Mouse (Mus musculus): Measurements from ENCODE around the gene Zcchc7. TPM values are rescaled to one million over a fixed set of nuclear protein-coding genes. Genes with fewer than 3 reads are reported as not detected.

Gene Zcchc7
- polyA plus RNA-seq, 1 experiment = 41.8 TPM

DNA sequence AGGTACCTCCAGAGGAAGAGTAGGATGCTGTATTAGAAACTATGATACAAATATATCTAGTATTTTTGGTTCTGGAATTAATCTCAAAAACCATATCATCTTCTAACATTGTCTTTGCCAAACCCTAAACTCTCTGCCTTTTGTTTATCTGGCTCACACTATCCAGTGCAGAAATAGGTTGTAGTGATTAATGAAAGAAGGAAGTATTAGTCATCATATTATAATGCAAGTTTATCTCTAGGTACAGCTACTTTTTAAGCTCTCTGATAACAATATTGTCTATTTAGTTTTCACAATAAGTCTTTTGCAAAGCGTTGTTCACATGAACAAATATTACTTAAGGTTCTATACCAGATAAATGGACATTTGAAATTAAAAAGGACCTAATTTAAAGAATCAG, 57.2 kb downstream of the Zcchc7 start:
- TF ChIP-seq POLR2A (IDR thresholded peaks at IDR 0.05; ENCODE audit: insufficient read depth, low read length) = no peak
- no peak for TF ChIP-seq EP300 (IDR thresholded peaks at IDR 0.05; ENCODE audit: insufficient read depth, low read depth, low read length)
- no peak for TF ChIP-seq CTCF (IDR thresholded peaks at IDR 0.05; ENCODE audit: low read depth, low read length)
- no peaks in the 10 kb centered on the region for H3K27me3 ChIP-seq (ENCODE audit: control insufficient read depth, insufficient read depth, low read length, poor library complexity, severe bottlenecking)
- no peak overlapping the region for H3K27ac ChIP-seq (ENCODE audit: insufficient read depth, low read length)
- no peaks in the 10 kb centered on the region for H3K36me3 ChIP-seq (ENCODE audit: control insufficient read depth, insufficient read depth, low read length, poor library complexity, severe bottlenecking)
- H3K9ac ChIP-seq (ENCODE audit: low read depth, poor library complexity, severe bottlenecking) = no peak overlapping the region
- H3K4me3 ChIP-seq (ENCODE audit: low read depth, low read length) = no peak overlapping the region
- no peaks in the 10 kb centered on the region for H3K9me3 ChIP-seq (replicated peaks; ENCODE audit: control insufficient read depth, insufficient read depth, low read length, poor library complexity, severe bottlenecking)
- no peaks in the 10 kb centered on the region for H3K4me1 ChIP-seq (ENCODE audit: control insufficient read depth, insufficient read depth, low read length)

DNA sequence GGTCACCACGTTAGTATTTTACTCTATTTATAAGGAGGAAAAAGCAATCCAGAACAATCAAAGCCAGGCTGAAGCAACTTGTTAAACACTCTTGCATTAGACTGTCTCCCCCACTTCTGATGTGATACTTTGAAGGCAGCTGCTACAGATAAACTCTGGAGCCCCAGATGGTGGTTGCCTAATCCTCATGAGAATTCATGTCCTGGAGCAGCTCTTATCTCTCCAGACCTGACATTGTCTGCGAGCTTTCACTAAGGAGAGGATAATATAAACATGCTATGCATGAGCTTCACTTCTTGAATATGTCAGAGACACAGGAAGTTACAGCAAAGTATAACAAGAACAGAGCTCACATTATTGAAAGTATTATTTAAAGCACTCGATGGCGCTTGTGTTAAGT, 58.1 kb downstream of the Zcchc7 start:
- TF ChIP-seq CTCF (IDR thresholded peaks at IDR 0.05; ENCODE audit: low read depth, low read length) = no peak
- TF ChIP-seq POLR2A (IDR thresholded peaks at IDR 0.05; ENCODE audit: insufficient read depth, low read length) = no peak
- TF ChIP-seq EP300 (IDR thresholded peaks at IDR 0.05; ENCODE audit: insufficient read depth, low read depth, low read length) = no peak
- Histone ChIP-seq H3K4me3 (ENCODE audit: low read depth, low read length) (no peak overlapping the region), H3K27ac (ENCODE audit: insufficient read depth, low read length) (no peak overlapping the region), H3K9ac (ENCODE audit: low read depth, poor library complexity, severe bottlenecking) (no peak overlapping the region), H3K9me3 (replicated peaks; ENCODE audit: control insufficient read depth, insufficient read depth, low read length, poor library complexity, severe bottlenecking) (no peaks in the 10 kb centered on the region), H3K36me3 (ENCODE audit: control insufficient read depth, insufficient read depth, low read length, poor library complexity, severe bottlenecking) (no peaks in the 10 kb centered on the region), H3K27me3 (ENCODE audit: control insufficient read depth, insufficient read depth, low read length, poor library complexity, severe bottlenecking) (no peaks in the 10 kb centered on the region), H3K4me1 (ENCODE audit: control insufficient read depth, insufficient read depth, low read length) (no peaks in the 10 kb centered on the region)

DNA sequence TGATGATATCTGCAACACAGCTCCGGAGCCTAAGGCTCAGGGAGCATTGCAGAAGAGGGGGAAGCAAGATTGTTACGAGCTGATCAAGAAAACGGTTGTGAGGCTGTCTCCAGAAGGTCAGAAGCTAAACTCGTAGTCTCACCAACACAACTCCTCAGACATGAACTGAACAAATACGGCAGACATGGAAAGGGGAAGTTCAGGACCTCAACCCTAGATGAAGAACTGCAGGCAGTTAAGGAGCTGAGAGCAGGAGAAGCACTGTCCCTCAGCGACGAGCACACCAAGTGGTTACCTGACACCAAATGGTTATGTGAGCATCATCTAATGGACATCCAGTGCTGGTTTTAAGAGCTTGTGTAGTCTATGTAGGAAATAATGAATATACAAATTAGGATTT, 60.9 kb downstream of the Zcchc7 start:
- H3K4me1 ChIP-seq (ENCODE audit: control insufficient read depth, insufficient read depth, low read length) = no peaks in the 10 kb centered on the region
- no peaks in the 10 kb centered on the region for H3K36me3 ChIP-seq (ENCODE audit: control insufficient read depth, insufficient read depth, low read length, poor library complexity, severe bottlenecking)
- TF ChIP-seq EP300 (IDR thresholded peaks at IDR 0.05; ENCODE audit: insufficient read depth, low read depth, low read length) (no peak), CTCF (IDR thresholded peaks at IDR 0.05; ENCODE audit: low read depth, low read length) (no peak), POLR2A (IDR thresholded peaks at IDR 0.05; ENCODE audit: insufficient read depth, low read length) (no peak)
- no peaks in the 10 kb centered on the region for H3K27me3 ChIP-seq (ENCODE audit: control insufficient read depth, insufficient read depth, low read length, poor library complexity, severe bottlenecking)
- H3K9me3 ChIP-seq (replicated peaks; ENCODE audit: control insufficient read depth, insufficient read depth, low read length, poor library complexity, severe bottlenecking) = no peaks in the 10 kb centered on the region
- no peak overlapping the region for H3K27ac ChIP-seq (ENCODE audit: insufficient read depth, low read length)
- no peak overlapping the region for H3K9ac ChIP-seq (ENCODE audit: low read depth, poor library complexity, severe bottlenecking)
- H3K4me3 ChIP-seq (ENCODE audit: low read depth, low read length) = no peak overlapping the region

GRCm38 (mm10) chr4:44830609-44831008, 74.9 kb downstream of the Zcchc7 start:
- Histone ChIP-seq H3K4me1 (ENCODE audit: control insufficient read depth, insufficient read depth, low read length) (no peaks in the 10 kb centered on the region), H3K9me3 (replicated peaks; ENCODE audit: control insufficient read depth, insufficient read depth, low read length, poor library complexity, severe bottlenecking) (no peaks in the 10 kb centered on the region), H3K27me3 (ENCODE audit: control insufficient read depth, insufficient read depth, low read length, poor library complexity, severe bottlenecking) (no peaks in the 10 kb centered on the region), H3K9ac (ENCODE audit: low read depth, poor library complexity, severe bottlenecking) (no peak overlapping the region), H3K27ac (ENCODE audit: insufficient read depth, low read length) (no peak overlapping the region), H3K36me3 (ENCODE audit: control insufficient read depth, insufficient read depth, low read length, poor library complexity, severe bottlenecking) (no peaks in the 10 kb centered on the region), H3K4me3 (ENCODE audit: low read depth, low read length) (no peak overlapping the region)
- TF ChIP-seq EP300 (IDR thresholded peaks at IDR 0.05; ENCODE audit: insufficient read depth, low read depth, low read length) (no peak), CTCF (IDR thresholded peaks at IDR 0.05; ENCODE audit: low read depth, low read length) (no peak), POLR2A (IDR thresholded peaks at IDR 0.05; ENCODE audit: insufficient read depth, low read length) (no peak)

GRCm38 (mm10) chr4:44851835-44852251, 96.2 kb downstream of the Zcchc7 start:
- Histone ChIP-seq H3K9ac (ENCODE audit: low read depth, poor library complexity, severe bottlenecking) (no peak overlapping the region), H3K4me1 (ENCODE audit: control insufficient read depth, insufficient read depth, low read length) (peaks cover 2% of the 10 kb centered on the region), H3K27me3 (ENCODE audit: control insufficient read depth, insufficient read depth, low read length, poor library complexity, severe bottlenecking) (no peaks in the 10 kb centered on the region), H3K27ac (ENCODE audit: insufficient read depth, low read length) (no peak overlapping the region; the same call in 1 of the 2 replicates), H3K36me3 (ENCODE audit: control insufficient read depth, insufficient read depth, low read length, poor library complexity, severe bottlenecking) (no peaks in the 10 kb centered on the region), H3K9me3 (replicated peaks; ENCODE audit: control insufficient read depth, insufficient read depth, low read length, poor library complexity, severe bottlenecking) (no peaks in the 10 kb centered on the region), H3K4me3 (ENCODE audit: low read depth, low read length) (no peak overlapping the region)
- TF ChIP-seq CTCF (IDR thresholded peaks at IDR 0.05; ENCODE audit: low read depth, low read length) (no peak), POLR2A (IDR thresholded peaks at IDR 0.05; ENCODE audit: insufficient read depth, low read length) (no peak), EP300 (IDR thresholded peaks at IDR 0.05; ENCODE audit: insufficient read depth, low read depth, low read length) (peak; percentile 56; the same call in 1 of the 2 replicates)

- H3K9ac ChIP-seq (ENCODE audit: low read depth, poor library complexity, severe bottlenecking) = no peak overlapping the region
- H3K4me1 ChIP-seq (ENCODE audit: control insufficient read depth, insufficient read depth, low read length) = no peaks in the 10 kb centered on the region
- H3K27me3 ChIP-seq (ENCODE audit: control insufficient read depth, insufficient read depth, low read length, poor library complexity, severe bottlenecking) = no peaks in the 10 kb centered on the region
- no peak overlapping the region for H3K27ac ChIP-seq (ENCODE audit: insufficient read depth, low read length)
- H3K9me3 ChIP-seq (replicated peaks; ENCODE audit: control insufficient read depth, insufficient read depth, low read length, poor library complexity, severe bottlenecking) = no peaks in the 10 kb centered on the region
- no peak overlapping the region for H3K4me3 ChIP-seq (ENCODE audit: low read depth, low read length)
- TF ChIP-seq CTCF (IDR thresholded peaks at IDR 0.05; ENCODE audit: low read depth, low read length) (no peak), EP300 (IDR thresholded peaks at IDR 0.05; ENCODE audit: insufficient read depth, low read depth, low read length) (no peak), POLR2A (IDR thresholded peaks at IDR 0.05; ENCODE audit: insufficient read depth, low read length) (no peak)
- H3K36me3 ChIP-seq (ENCODE audit: control insufficient read depth, insufficient read depth, low read length, poor library complexity, severe bottlenecking) = no peaks in the 10 kb centered on the region
Measured at GRCm38 (mm10) chr4:44871591-44871990, 115.9 kb downstream of the Zcchc7 start.

Data from ES-Bruce4 (cell line).